In genomic region chr4:152201492-152201891, GRCm38 (mm10) we compare ENCODE assay signal across 14 mouse cellular contexts. TPM values are rescaled to one million over a fixed set of nuclear protein-coding genes. Genes with fewer than 3 reads are reported as not detected.
DNase-seq lines count a peak whose midpoint lies in the region; ATAC-seq and TF ChIP-seq lines count a peak whose summit lies in the region.
"Had no signal": no experiment of that assay in that cellular context is flagged by ENCODE, and none has a peak within 500 bp of the region (broad histone marks: within the 10 kb centered on the region; RNA-seq: fewer than 3 reads in every experiment).

No protein-coding gene starts in this region.

- H3K4me1 ChIP-seq in heart, postnatal 0 days (ENCODE audit: control insufficient read depth, insufficient read depth), result peaks cover 32% of the 10 kb centered on the region
- peaks cover 19% of the 10 kb centered on the region for H3K4me1 ChIP-seq in intestine, embryonic 15.5 days (replicated peaks)
- H3K4me1 ChIP-seq in small intestine, adult 2 months (ENCODE audit: control insufficient read depth, insufficient read depth, insufficient read length, low read length), result peaks cover 36% of the 10 kb centered on the region

- DNase-seq in heart, postnatal 0 days (ENCODE audit: low spot score), result peak; percentile 83
- no peak for DNase-seq in heart, adult 18-20 months
- DNase-seq in spleen, postnatal 36 days (ENCODE audit: low spot score in 2 of 2), result peak; percentile 50 to 53
- DNase-seq in spleen, adult 18-20 months, result no peak
- no peak for DNase-seq in gastrocnemius, adult 18-20 months (ENCODE audit: low spot score)
- no peak for DNase-seq in frontal cortex, postnatal 36 days (ENCODE audit: low spot score in 2 of 2)
- DNase-seq: cerebellum, adult 2 months; gastrocnemius, postnatal 10 days; kidney, postnatal 10 days had no signal

- no peaks in the 10 kb centered on the region for H3K36me3 ChIP-seq in heart, postnatal 0 days (replicated peaks; ENCODE audit: control insufficient read depth, insufficient read depth, low read length)
- no peaks in the 10 kb centered on the region for H3K36me3 ChIP-seq in intestine, embryonic 15.5 days
- no peaks in the 10 kb centered on the region for H3K36me3 ChIP-seq in small intestine, adult 2 months (ENCODE audit: control insufficient read depth, insufficient read depth, low read length)
- H3K36me3 ChIP-seq: midbrain, embryonic 13.5 days had no signal

- TF ChIP-seq POLR2A in small intestine, adult 2 months (IDR thresholded peaks at IDR 0.05; ENCODE audit: low read depth, low read length), result no peak

- H3K4me2 ChIP-seq in heart, postnatal 0 days (ENCODE audit: low read depth, low read length), result no peak overlapping the region
- no peak overlapping the region for H3K4me2 ChIP-seq in intestine, embryonic 15.5 days (replicated peaks)
- H3K4me2 ChIP-seq: midbrain, embryonic 13.5 days had no signal

- no peak for TF ChIP-seq EP300 in heart, postnatal 0 days (IDR thresholded peaks at IDR 0.05; ENCODE audit: low read depth)

- no peak for TF ChIP-seq CTCF in heart, postnatal 0 days (IDR thresholded peaks at IDR 0.05; ENCODE audit: low read depth)
- no peak for TF ChIP-seq CTCF in small intestine, adult 2 months (IDR thresholded peaks at IDR 0.05; ENCODE audit: extremely low read depth, insufficient read length, insufficient replicate concordance, low read depth, low read length)

- peak; percentile 16; the same call in 1 of the 2 replicates for ATAC-seq in heart, postnatal 0 days (ENCODE audit: insufficient read depth, low read depth)
- ATAC-seq in intestine, embryonic 15.5 days, result 0 out of 2 replicates have a peak, but pooled peaks have one; percentile 32
- ATAC-seq: midbrain, embryonic 13.5 days had no signal

- WGBS in heart, postnatal 0 days, result 48% methylated on average over 6 of the region's 6 CpGs
- 39% methylated on average over 6 of the region's 6 CpGs for WGBS in intestine, embryonic 15.5 days
- WGBS in small intestine, adult 2 months, result 59% methylated on average over 6 of the region's 6 CpGs

- H3K9me3 ChIP-seq in heart, postnatal 0 days (replicated peaks; ENCODE audit: control insufficient read depth, low read length), result no peaks in the 10 kb centered on the region
- no peaks in the 10 kb centered on the region for H3K9me3 ChIP-seq in intestine, embryonic 15.5 days
- H3K9me3 ChIP-seq: midbrain, embryonic 13.5 days had no signal

- H3K9ac ChIP-seq in heart, postnatal 0 days (replicated peaks; ENCODE audit: low read depth, low read length), result no peak overlapping the region
- H3K9ac ChIP-seq in intestine, embryonic 15.5 days, result no peak overlapping the region
- H3K9ac ChIP-seq: midbrain, embryonic 13.5 days had no signal

- H3K27ac ChIP-seq in heart, postnatal 0 days (ENCODE audit: low read depth), result no peak overlapping the region
- 0 out of 2 replicates have a peak overlapping the region, but pooled peaks have one; percentile 32 for H3K27ac ChIP-seq in intestine, embryonic 15.5 days
- H3K27ac ChIP-seq in small intestine, adult 2 months (ENCODE audit: insufficient read depth, low read depth, low read length), result 0 out of 2 replicates have a peak overlapping the region, but pooled peaks have one; percentile 6
- H3K27ac ChIP-seq: midbrain, embryonic 13.5 days had no signal

- H3K4me3 ChIP-seq in heart, postnatal 0 days (ENCODE audit: low read depth, low read length), result no peak overlapping the region
- H3K4me3 ChIP-seq in intestine, embryonic 15.5 days (replicated peaks), result no peak overlapping the region
- H3K4me3 ChIP-seq in small intestine, adult 2 months (ENCODE audit: low read depth, low read length), result no peak overlapping the region
- H3K4me3 ChIP-seq: erythroblast, embryonic 14.5 days; midbrain, embryonic 13.5 days had no signal

- no peaks in the 10 kb centered on the region for H3K27me3 ChIP-seq in heart, postnatal 0 days (ENCODE audit: control insufficient read depth, insufficient read depth, low read length)
- no peaks in the 10 kb centered on the region for H3K27me3 ChIP-seq in intestine, embryonic 15.5 days (replicated peaks)
- H3K27me3 ChIP-seq in small intestine, adult 2 months (ENCODE audit: control insufficient read depth, insufficient read depth, low read length), result no peaks in the 10 kb centered on the region
- H3K27me3 ChIP-seq: midbrain, embryonic 13.5 days had no signal

RNA-seq across cellular contexts. Expression of gene Acot7, which starts 23.6 kb away (rescaled TPM):
- total RNA-seq in heart, postnatal 0 days (2014; rRNA removed; ENCODE audit: low replicate concordance), result 17.9 and 39.5 TPM in 2 replicates
- polyA plus RNA-seq in heart, postnatal 0 days (2015; fragmentation: Nextera tagmentation; extraction: Ambion mirVana), result 68.8 and 73.5 TPM in 2 replicates
- total RNA-seq in heart, adult 18-20 months (2021), result 10 to 100 TPM; 61.9 to 66.2 TPM
- 57.8 and 60.0 TPM in 2 replicates for polyA plus RNA-seq in intestine, embryonic 15.5 days (2015; fragmentation: Nextera tagmentation; extraction: Ambion mirVana)
- polyA plus RNA-seq in small intestine, adult 2 months (2012; rRNA removed), result 30.0 and 33.4 TPM in 2 replicates
- total RNA-seq in gastrocnemius, adult 18-20 months (2021), result 10 to 100 TPM; 16.2 to 18.8 TPM

RNA-seq across cellular contexts. Expression of gene Hes2, which starts 42.8 kb away (rescaled TPM):
- total RNA-seq in heart, postnatal 0 days (2014; rRNA removed; ENCODE audit: low replicate concordance), result not detected in 2 replicates
- not detected in 2 replicates for polyA plus RNA-seq in heart, postnatal 0 days (2015; fragmentation: Nextera tagmentation; extraction: Ambion mirVana)
- not detected for total RNA-seq in heart, adult 18-20 months (2021)
- polyA plus RNA-seq in intestine, embryonic 15.5 days (2015; fragmentation: Nextera tagmentation; extraction: Ambion mirVana), result 0.30 and 0.42 TPM in 2 replicates
- polyA plus RNA-seq in small intestine, adult 2 months (2012; rRNA removed), result 8.3 and 51.7 TPM in 2 replicates
- total RNA-seq in gastrocnemius, adult 18-20 months (2021), result not detected
- total RNA-seq: gastrocnemius, postnatal 10 days; left cerebral cortex, postnatal 14 days had no signal
- polyA plus RNA-seq: cerebellum, adult 2 months; erythroblast, embryonic 14.5 days had no signal

RNA-seq across cellular contexts. Expression of gene Espn, which starts 49.3 kb away (rescaled TPM):
- total RNA-seq in heart, postnatal 0 days (2014; rRNA removed; ENCODE audit: low replicate concordance), result 0.34 and 0.97 TPM in 2 replicates
- 0.69 and 0.87 TPM in 2 replicates for polyA plus RNA-seq in heart, postnatal 0 days (2015; fragmentation: Nextera tagmentation; extraction: Ambion mirVana)
- 1 to 10 TPM; 2.5 to 2.7 TPM for total RNA-seq in heart, adult 18-20 months (2021)
- 29.2 and 30.8 TPM in 2 replicates for polyA plus RNA-seq in intestine, embryonic 15.5 days (2015; fragmentation: Nextera tagmentation; extraction: Ambion mirVana)
- 124 and 572 TPM in 2 replicates for polyA plus RNA-seq in small intestine, adult 2 months (2012; rRNA removed)
- total RNA-seq in gastrocnemius, adult 18-20 months (2021), result under 1 TPM; 0.36 to 0.59 TPM

Comparison
In these comparisons a context has a peak if more than half of its experiments do, and no peak if none do; other contexts are left out.
1. DNase-seq: peak in heart, postnatal 0 days (single experiment) and spleen, postnatal 36 days (2 of 2); none in heart, adult 18-20 months (0 of 2), spleen, adult 18-20 months (0 of 2), gastrocnemius, adult 18-20 months (single experiment) and frontal cortex, postnatal 36 days (0 of 2).